Mouse (Mus musculus) stomach, postnatal 0 days (tissue): ENCODE measurements around the gene Dtx4.

Source experiments
- CTCF ChIP-seq: IDR thresholded peaks from 2 replicates; pipeline ENCODE4 v1.5.1; 2016; ENCODE audit warnings: antibody characterized with exemption, low read depth, mild to moderate bottlenecking, moderate library complexity
- EP300 ChIP-seq: optimal IDR thresholded peaks from 2 replicates; pipeline ENCODE3; 2016; ENCODE audit warnings: antibody characterized with exemption

GRCm38 (mm10) chr19:12464674-12465073 is 36.6 kb downstream of the Dtx4 start:
- no peak for TF ChIP-seq CTCF
- TF ChIP-seq EP300: no peak
